Mouse (Mus musculus) embryonic fibroblast, embryonic 13.5 days (primary cell): ENCODE results near the gene Ank.

Experiments used
- CTCF ChIP-seq: IDR thresholded peaks from 2 replicates; pipeline ENCODE4 v1.5.1; 2011; ENCODE audit warnings: mild to moderate bottlenecking, control low read depth, low read length, moderate library complexity, borderline replicate concordance; ENCODE audit not compliant: insufficient read depth
- POLR2A ChIP-seq: IDR thresholded peaks from 2 replicates; pipeline ENCODE4 v1.6.1; 2011; ENCODE audit warnings: low read depth, mild to moderate bottlenecking, control low read depth, low read length, moderate library complexity

GRCm38 (mm10) chr15:27533036-27533435, 66.6 kb downstream of the Ank start:
- TF ChIP-seq CTCF (no peak), POLR2A (no peak)
